Mouse (Mus musculus): Measurements from ENCODE around the gene Gsdmc4. TPM values are rescaled to one million over a fixed set of nuclear protein-coding genes. Genes with fewer than 3 reads are reported as not detected.

Gsdmc4 gene
- total RNA-seq, 4 experiments from 2014 or later, result 0.17 TPM; not detected in 3

Other genes with a start within 250 kb of the Gsdmc4 start
- not detected for gene Gsdmc2, start 67.1 kb downstream of the Gsdmc4 start, total RNA-seq (2022)
- gene Gsdmc3, start 33.7 kb downstream of the Gsdmc4 start, total RNA-seq (2022), result not detected
- gene Fam49b, start 148.2 kb upstream of the Gsdmc4 start, total RNA-seq (2022), result 100 to 1,000 TPM; 171 to 186 (median 181) TPM